Mouse (Mus musculus) ovary, adult 10 weeks (tissue): ENCODE measurements around the gene Kdelc2. TPM values are rescaled to one million over a fixed set of nuclear protein-coding genes. Genes with fewer than 3 reads are reported as not detected.

Experiments
- polyA plus RNA-seq: library from polyadenylated mRNA; stranded (reverse); fragments of 350-450 nt; fragmentation: Illumina TruSeq; extraction: RNeasy Lipid Tissue Mini Kit (QIAGEN cat#74804); gene quantifications from one replicate; pipeline ENCODE4 v1.2.3, GENCODE M21; 2014

Gene Kdelc2
- 105 TPM for polyA plus RNA-seq

DNA sequence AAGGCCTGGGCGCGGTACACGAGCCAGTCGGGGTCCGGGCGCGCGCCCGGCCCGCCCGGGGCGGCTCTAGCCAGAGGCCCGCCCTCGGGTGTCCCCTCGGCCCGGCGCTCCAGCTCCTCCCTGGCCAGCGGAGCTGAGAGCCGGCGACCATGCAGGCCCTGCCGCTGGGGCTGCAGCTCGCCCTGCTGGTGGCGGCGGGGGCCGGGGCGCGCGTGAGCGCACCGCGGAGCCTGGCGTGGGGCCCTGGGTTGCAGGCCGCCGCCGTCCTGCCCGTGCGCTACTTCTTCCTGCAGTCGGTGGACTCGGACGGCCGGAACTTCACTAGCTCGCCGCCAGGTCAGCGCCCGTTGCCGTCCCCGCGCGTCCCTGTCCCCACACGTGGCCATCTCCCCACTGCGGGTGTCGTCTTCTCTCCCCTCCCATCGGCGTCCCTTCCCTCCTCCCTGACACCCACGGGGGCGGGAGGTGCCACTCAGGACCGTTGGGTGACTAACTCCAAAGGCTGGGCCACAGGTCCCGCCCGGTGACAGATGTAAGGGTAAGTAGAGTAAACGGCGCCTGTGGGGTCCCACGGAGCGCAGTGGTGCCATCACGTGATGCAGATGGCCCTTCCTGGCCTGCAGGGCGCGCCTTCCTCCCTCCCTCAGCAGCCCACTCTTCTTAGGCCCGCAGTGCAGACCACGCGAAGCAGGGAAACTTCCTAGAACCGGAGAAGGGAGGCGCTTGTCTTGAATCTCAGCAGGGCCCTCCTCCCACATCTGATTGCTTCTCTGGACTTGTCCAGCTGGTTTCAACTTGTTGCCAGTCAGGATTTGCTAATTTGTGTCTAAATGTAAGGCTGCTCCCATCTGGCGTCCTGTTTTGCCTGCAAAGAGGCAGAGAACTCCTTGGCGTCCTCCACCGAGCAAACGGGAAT is at the start of gene Kdelc2:
Kdelc2 (plus strand) TSS at position 75 of the 916 bp plus-strand sequence.

DNA sequence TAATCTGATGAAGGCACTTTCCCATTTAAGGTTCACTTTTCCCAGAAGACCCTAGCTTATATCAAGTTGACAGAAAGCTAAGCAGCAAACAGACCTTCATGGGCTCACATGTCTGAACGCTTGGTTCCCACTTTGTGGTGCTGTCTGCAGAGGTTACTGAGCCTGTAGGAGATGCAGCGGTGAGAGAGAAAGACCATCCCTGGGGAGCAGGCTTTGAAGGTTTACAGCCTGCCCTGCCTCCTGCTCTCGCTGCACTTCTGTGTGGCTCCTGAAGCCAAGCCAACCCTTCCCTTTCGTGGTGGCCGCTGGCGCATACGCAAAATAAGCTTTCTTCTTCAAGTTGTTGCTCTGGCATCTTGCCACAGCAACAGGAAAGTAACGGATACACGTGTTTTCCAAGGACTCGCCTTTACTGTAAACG is 18.5 kb downstream of the Kdelc2 start, which contains the start of gene 4930550C14Rik:
4930550C14Rik (plus strand) TSS at position 35 of the 421 bp plus-strand sequence.

Other genes with a start within 250 kb of the Kdelc2 start
- gene Ddx10, start 136.0 kb upstream of the Kdelc2 start, polyA plus RNA-seq = 79.1 TPM
- 1.3 TPM for gene Exph5, start 82.4 kb upstream of the Kdelc2 start, polyA plus RNA-seq
- gene 4930550C14Rik, start 18.3 kb downstream of the Kdelc2 start, polyA plus RNA-seq = 13.5 TPM
- 30.1 TPM for gene Atm, start 152.7 kb downstream of the Kdelc2 start, polyA plus RNA-seq
- gene Npat, start 153.0 kb downstream of the Kdelc2 start, polyA plus RNA-seq = 62.3 TPM
- 87.8 TPM for gene Acat1, start 226.4 kb downstream of the Kdelc2 start, polyA plus RNA-seq